Mouse (Mus musculus) retina, postnatal 1 day (tissue): ENCODE measurements around the gene Tbcel.

Experiments used
- DNase-seq: peaks from one replicate; pipeline ENCODE4 v3.0.0-alpha.2; 2012

Gene Tbcel

GRCm38 (mm10) chr9:42378071-42378470 is 129.5 kb downstream of the Tbcel start:
- DNase-seq, result no peak

- DNase-seq, result no peak
These were observed 130.0 kb downstream of the Tbcel start for GRCm38 (mm10) chr9:42377656-42378055.

- DNase-seq, result no peak
These were observed 135.8 kb downstream of the Tbcel start for GRCm38 (mm10) chr9:42371670-42372368.
